Mouse (Mus musculus): ENCODE measurements around the gene Ifngr2. TPM values are rescaled to one million over a fixed set of nuclear protein-coding genes. Genes with fewer than 3 reads are reported as not detected.

Gene Ifngr2
- total RNA-seq, 2 experiments from 2014 or later: 38.5 to 40.9 TPM

DNA sequence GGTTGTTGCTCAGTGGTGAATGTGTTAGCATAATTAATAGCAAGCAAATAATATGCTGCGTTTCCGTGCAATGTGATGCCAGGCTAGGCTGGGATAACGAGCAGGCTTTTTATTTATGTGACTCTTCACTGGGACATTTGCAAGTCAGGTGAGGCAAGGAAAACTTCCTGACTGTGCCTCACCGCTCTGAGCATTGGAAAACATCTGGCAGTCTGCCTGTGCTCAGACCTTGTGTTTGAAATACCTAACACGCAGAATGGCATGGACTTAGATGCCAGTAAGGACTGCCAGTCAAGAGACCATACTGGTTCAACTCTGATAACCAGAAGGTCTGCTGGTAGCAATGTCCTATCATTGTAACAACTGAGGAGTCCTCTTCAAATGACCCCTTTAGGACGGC, 58.3 kb downstream of the Ifngr2 start:
- DNase-seq (ENCODE audit: low spot score in 2 of 2): no peak

DNA sequence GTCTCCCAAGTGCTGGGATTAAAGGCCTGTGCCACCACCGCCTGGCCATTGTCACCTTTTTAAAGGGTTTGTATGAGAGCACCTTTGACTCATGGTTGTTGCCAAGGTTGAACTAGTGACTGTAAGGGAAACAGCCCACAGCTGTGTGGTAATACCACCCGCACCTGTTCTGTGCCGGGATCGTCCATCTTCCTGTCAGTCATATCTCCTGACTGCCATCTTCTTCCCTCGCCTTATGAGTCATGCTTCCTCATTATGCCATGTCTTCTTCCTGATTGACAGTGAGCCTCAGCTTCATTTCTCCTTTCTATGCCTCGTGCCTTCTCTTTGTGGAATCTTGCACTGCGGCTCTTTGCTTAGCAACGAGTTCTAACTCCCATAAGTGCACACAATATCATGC, 60.1 kb downstream of the Ifngr2 start:
- DNase-seq (ENCODE audit: low spot score in 2 of 2): no peak

- DNase-seq (ENCODE audit: low spot score in 2 of 2): no peak
Observed at GRCm38 (mm10) chr16:91609501-91610245, 62.8 kb downstream of the Ifngr2 start.

GRCm38 (mm10) chr16:91611248-91611647, 64.4 kb downstream of the Ifngr2 start:
- DNase-seq (ENCODE audit: low spot score in 2 of 2): no peak

DNA sequence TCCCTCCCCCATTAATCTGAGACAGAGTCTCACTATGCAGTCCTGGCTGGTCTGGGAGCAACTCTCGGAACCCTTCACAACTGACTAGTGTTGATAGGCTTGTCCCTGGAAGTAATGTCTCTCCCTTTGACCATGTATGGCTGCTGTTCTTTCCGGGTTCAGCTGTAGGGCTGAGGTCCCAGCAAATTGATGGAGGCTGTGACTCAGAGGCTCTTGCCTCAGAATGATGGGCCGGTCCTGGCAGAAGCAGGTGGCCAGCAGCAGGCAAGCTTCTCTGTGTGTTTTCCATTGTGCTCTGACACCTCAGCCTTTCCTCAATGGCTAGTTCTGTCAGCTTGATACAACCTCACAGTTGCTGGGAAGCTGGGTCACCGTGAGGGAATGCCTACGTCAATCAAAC, 65.7 kb downstream of the Ifngr2 start:
- no peak for DNase-seq (ENCODE audit: low spot score in 2 of 2)

DNA sequence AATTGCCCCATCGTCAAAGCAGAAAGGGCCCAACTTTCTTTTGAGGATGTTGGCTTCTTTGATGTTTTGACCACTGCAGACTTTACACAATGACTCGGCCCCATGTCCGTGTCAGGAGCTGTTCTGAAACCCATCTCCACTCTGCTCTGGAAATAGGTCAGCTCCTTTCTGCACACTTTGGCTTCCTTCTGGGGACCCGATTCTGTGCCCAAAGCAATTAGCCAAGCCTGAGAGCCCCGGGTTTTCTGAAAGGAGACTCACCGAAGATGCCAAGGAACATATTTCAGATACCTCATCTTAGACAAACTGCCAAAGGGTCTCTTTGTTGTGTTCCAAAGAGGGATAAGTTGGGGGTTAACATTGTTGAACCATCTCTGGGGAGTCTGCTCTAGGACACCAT, 67.7 kb downstream of the Ifngr2 start:
- DNase-seq (ENCODE audit: low spot score in 2 of 2): no peak

Small RNAs within 50 kb of the gene (microRNA-seq; reads per million reads assigned to microRNA genes)
- not detected for gene Mir6367

Other genes starting within 250 kb of the Ifngr2 start
- gene Ifnar2, start 174.3 kb upstream of the Ifngr2 start, total RNA-seq (2021): 10 to 100 TPM; 68.7 to 72.6 TPM
- under 1 TPM in 1 of 2 experiments, not detected in 1; 0.59 TPM for gene Gm21970, start 155.4 kb upstream of the Ifngr2 start, total RNA-seq (2021)
- gene Il10rb, start 140.9 kb upstream of the Ifngr2 start, total RNA-seq (2021): 100 to 1,000 TPM; 115 to 126 TPM
- 10 to 100 TPM; 87.7 to 92.9 TPM for gene Ifnar1, start 61.8 kb upstream of the Ifngr2 start, total RNA-seq (2021)
- gene Tmem50b, start 50.7 kb downstream of the Ifngr2 start, total RNA-seq (2021): 10 to 100 TPM; 29.2 to 29.8 TPM
- 1 to 10 TPM; 5.6 to 8.7 TPM for gene Dnajc28, start 72.0 kb downstream of the Ifngr2 start, total RNA-seq (2021)
- gene Gart, start 99.9 kb downstream of the Ifngr2 start, total RNA-seq (2021): 100 to 1,000 TPM; 117 to 118 TPM
- gene Son, start 100.4 kb downstream of the Ifngr2 start, total RNA-seq (2021): 100 to 1,000 TPM; 265 to 299 TPM
- 10 to 100 TPM; 15.0 to 21.0 TPM for gene Donson, start 141.7 kb downstream of the Ifngr2 start, total RNA-seq (2021)
- 10 to 100 TPM; 61.0 to 67.9 TPM for gene Cryzl1, start 181.9 kb downstream of the Ifngr2 start, total RNA-seq (2021)
- gene Itsn1, start 182.2 kb downstream of the Ifngr2 start, total RNA-seq (2021): 10 to 100 TPM; 54.5 to 59.7 TPM